Mouse (Mus musculus): ENCODE results near the gene Teddm1b.

The Teddm1b gene

GRCm38 (mm10) chr1:153900860-153901730 is 26.9 kb downstream of the Teddm1b start:
- DNase-seq (ENCODE audit: low spot score in 2 of 2): peak; percentile 48 to 58

GRCm38 (mm10) chr1:153903006-153903405 is 28.9 kb downstream of the Teddm1b start:
- no peak for DNase-seq (ENCODE audit: low spot score in 2 of 2)

- no peak for DNase-seq (ENCODE audit: low spot score in 2 of 2)
Measured at GRCm38 (mm10) chr1:153904236-153904635, 30.1 kb downstream of the Teddm1b start.

- DNase-seq (ENCODE audit: low spot score in 2 of 2): no peak
Measured at GRCm38 (mm10) chr1:153905884-153906283, 31.7 kb downstream of the Teddm1b start.

GRCm38 (mm10) chr1:153908208-153908607 is 34.1 kb downstream of the Teddm1b start:
- DNase-seq (ENCODE audit: low spot score in 2 of 2): no peak

- no peak for DNase-seq (ENCODE audit: low spot score in 2 of 2)
Measured at GRCm38 (mm10) chr1:153908741-153909140, 34.6 kb downstream of the Teddm1b start.

- peak in 1 of 2 experiments; percentile 65 for DNase-seq (ENCODE audit: low spot score in 2 of 2)
Measured at GRCm38 (mm10) chr1:153909213-153909962, 35.2 kb downstream of the Teddm1b start.

GRCm38 (mm10) chr1:153909963-153910291 is 35.8 kb downstream of the Teddm1b start:
- peak in 1 of 2 experiments; percentile 24 for DNase-seq (ENCODE audit: low spot score in 2 of 2)

- no peak for DNase-seq (ENCODE audit: low spot score in 2 of 2)
Measured at GRCm38 (mm10) chr1:153910423-153910822, 36.3 kb downstream of the Teddm1b start.

GRCm38 (mm10) chr1:153911276-153911795 is 37.2 kb downstream of the Teddm1b start:
- no peak for DNase-seq (ENCODE audit: low spot score in 2 of 2)

- no peak for DNase-seq (ENCODE audit: low spot score in 2 of 2)
Measured at GRCm38 (mm10) chr1:153913869-153914268, 39.7 kb downstream of the Teddm1b start.

GRCm38 (mm10) chr1:153918521-153919206 is 44.5 kb downstream of the Teddm1b start:
- no peak for DNase-seq (ENCODE audit: low spot score in 2 of 2)

- no peak for DNase-seq (ENCODE audit: low spot score in 2 of 2)
Measured at GRCm38 (mm10) chr1:153921642-153922041, 47.5 kb downstream of the Teddm1b start.

- no peak for DNase-seq (ENCODE audit: low spot score in 2 of 2)
Measured at GRCm38 (mm10) chr1:153922571-153923021, 48.5 kb downstream of the Teddm1b start.

- no peak for DNase-seq (ENCODE audit: low spot score in 2 of 2)
Measured at GRCm38 (mm10) chr1:153924395-153925385, 50.5 kb downstream of the Teddm1b start.
